Mouse (Mus musculus) MN1 (cell line): ENCODE results near the gene Mthfs.
"Not testable (repeated sequence)": the region's sequence is repeated elsewhere in the genome, so short reads cannot be mapped to it uniquely, and the experiment has no call there.

Experiments used
- DNase-seq: peaks from one replicate; pipeline ENCODE4 v3.0.0-alpha.2; 2016; ENCODE audit warnings: low spot score

Gene Mthfs

GRCm38 (mm10) chr9:89240516-89241019 lies 30.1 kb downstream of the Mthfs start:
- not testable (repeated sequence) for DNase-seq

DNA sequence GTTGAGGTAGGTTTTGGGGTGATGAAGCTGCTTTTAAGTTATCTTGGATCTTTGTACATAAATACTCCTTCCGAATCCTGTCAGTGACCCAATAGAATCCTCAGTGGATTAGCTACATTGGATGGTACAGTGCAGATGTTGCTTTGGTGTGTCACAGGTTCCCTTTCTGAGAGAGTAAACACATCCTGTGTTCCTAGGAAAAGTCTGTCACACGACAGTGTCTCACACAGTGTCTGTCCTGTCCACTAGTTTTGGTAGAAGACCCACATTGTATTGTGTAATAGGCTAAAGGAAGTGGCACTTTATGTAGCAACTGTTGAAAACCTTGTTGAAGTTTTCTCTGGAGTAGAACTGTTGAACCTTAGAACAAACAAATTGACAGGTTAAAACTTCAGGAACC lies 42.9 kb downstream of the Mthfs start:
- DNase-seq = no peak

DNA sequence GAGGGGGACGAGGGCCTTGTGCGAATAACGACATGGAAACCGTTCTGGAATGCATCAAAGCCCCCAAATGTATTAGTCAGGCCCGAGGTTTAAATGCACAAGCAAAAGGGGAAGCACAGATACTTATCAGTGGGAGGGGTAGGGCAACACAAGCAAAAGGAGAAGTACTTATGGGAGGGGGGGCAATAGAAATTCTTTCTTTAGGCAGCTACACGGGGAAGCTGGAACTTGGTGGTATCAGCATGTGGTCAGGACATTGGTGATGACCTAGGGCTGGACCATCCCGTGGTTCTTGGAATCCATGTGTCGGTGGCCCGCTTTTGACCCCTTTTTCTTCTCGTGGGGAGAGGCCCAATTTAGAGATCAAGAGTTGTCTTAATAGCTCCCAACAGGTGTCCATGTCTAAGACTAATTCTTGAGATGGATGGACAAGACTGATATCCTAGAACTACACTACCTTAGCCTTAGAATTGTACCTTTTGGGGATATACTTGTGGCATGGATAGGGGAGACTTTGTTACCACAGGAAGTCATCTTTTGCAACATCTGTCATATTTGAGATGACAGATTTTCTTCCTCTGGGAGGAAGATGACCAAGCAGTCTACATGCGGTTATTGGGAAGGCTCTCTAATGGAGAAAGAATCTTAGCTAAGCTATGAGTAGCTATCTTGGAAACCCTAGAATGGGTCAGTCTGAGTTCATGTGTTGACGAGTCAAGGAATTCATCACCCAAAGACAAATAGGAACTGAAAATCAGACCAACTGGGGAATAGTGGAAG lies 46.3 kb downstream of the Mthfs start:
- no peak for DNase-seq

- no peak for DNase-seq
Measured at GRCm38 (mm10) chr9:89263968-89264367, 53.5 kb downstream of the Mthfs start.

DNA sequence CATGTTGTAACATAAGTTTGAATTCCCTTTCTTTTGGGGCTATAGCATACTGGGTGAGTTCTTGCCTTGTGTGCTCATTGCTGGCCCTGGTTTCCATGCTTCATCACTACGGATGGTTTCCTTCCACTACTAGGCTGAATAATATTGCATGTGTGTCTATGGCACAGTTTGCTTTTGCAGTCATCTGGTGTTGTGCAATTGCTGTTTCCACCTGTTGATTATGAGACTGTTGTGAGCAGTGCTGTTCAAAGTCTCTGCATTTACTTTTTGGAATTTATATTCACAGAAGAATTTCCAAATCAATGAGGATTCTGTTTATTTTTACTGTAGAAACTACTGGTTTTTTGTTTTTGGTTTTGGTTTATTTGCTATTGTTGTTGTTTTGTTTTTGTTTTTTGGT lies 54.1 kb downstream of the Mthfs start:
- no peak for DNase-seq

DNA sequence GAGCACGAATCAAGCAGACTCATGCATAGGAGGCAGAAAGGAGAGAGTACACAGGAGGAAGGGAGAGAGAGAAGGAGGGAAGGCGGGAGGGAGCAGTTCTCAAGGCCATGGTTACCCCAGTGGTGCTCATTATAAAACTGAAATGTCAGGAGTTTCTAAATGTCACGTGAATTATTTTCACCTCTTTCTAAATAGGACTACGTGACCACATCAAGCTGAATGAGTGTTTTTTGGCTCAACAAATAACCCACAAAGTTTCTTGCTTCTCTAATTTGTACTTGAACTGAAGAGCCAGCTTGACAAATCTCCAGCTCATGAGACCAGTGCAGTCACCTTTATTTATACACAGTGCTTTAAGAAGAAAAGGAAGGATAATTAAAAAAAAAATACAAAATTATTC lies 56.6 kb downstream of the Mthfs start:
- DNase-seq = no peak

- no peak for DNase-seq
Measured at GRCm38 (mm10) chr9:89267572-89267971, 57.1 kb downstream of the Mthfs start.

- no peak for DNase-seq
Measured at GRCm38 (mm10) chr9:89270376-89270775, 59.9 kb downstream of the Mthfs start.

DNA sequence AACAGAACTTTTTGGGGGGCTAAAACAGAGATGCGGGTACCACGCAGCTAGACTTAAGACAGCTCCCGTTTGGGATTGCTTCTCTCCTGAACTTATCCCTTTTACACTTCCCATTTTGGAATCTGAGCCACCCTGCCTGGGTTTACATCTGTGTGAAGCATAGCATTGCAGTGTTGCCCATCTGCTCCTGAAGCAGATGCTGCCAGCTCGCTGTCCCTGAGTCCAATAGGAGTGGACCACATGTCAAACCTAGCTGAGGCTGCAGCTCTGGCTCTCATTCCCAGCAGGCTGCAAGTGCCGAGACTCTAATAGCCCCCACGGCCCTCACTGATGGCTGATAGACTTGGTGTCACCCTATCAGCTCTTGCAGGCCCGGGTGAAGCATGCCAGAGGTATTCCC lies 63.3 kb downstream of the Mthfs start:
- DNase-seq = no peak

- no peak for DNase-seq
Measured at GRCm38 (mm10) chr9:89278207-89278606, 67.7 kb downstream of the Mthfs start.

- no peak for DNase-seq
Measured at GRCm38 (mm10) chr9:89282374-89283068, 72.0 kb downstream of the Mthfs start.

GRCm38 (mm10) chr9:89288037-89288436 lies 77.6 kb downstream of the Mthfs start:
- DNase-seq = no peak

DNA sequence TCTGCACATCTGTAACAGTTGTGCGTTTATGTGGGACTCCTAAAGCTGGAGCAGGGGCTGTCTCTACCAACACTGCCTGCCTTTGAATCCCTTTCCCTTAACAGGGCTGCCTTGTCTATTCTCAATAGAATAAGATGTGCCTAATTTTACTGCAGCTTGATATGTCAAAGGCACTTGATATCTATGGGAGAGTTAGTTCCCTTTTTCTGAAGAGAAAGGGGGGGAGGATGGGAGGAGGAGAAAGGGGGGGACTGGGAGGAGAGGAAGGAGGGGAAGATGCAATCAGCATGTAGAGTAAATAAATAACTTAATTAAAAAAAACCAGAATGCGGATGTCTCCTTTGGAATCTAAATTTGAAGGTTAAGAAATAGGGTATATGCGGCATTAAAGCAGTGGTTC lies 82.9 kb downstream of the Mthfs start:
- DNase-seq = no peak

DNA sequence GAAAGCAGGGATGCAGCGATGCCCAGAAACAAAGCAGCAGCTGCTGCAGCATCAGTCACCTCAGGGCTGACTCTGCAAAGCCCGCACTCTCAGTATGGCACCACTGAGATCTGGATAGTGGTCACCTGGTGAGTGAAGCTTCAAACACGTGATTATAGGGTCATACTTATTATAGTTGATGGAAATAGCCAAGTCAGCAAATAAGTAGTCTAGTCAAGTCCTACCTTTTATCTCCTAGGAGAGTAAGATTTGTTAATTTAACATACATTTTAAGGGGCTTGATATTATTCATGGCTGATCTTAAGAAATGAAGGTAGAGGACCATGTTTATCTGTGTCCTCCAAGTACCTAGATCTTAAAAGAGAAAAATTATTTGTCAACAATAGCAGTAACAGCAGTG lies 83.6 kb downstream of the Mthfs start:
- DNase-seq = no peak

DNA sequence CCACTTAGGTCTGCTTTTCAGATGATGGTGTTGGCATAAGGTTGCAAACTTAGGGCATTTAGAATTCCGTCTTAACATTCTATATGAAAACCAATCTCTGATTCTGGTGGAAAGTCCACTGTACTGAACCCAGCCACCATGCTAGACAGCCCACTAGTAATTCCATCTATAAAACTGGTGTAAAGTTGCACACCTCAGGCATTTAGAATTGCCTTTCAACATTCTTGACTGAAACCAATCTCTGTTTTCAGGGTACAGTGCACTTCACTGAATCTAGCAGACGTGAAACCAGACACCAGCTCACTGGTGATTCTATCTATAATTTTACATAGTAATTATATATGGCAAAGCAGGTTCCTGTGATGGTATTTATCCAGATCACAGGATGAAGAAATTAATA lies 95.2 kb downstream of the Mthfs start:
- DNase-seq = no peak

DNA sequence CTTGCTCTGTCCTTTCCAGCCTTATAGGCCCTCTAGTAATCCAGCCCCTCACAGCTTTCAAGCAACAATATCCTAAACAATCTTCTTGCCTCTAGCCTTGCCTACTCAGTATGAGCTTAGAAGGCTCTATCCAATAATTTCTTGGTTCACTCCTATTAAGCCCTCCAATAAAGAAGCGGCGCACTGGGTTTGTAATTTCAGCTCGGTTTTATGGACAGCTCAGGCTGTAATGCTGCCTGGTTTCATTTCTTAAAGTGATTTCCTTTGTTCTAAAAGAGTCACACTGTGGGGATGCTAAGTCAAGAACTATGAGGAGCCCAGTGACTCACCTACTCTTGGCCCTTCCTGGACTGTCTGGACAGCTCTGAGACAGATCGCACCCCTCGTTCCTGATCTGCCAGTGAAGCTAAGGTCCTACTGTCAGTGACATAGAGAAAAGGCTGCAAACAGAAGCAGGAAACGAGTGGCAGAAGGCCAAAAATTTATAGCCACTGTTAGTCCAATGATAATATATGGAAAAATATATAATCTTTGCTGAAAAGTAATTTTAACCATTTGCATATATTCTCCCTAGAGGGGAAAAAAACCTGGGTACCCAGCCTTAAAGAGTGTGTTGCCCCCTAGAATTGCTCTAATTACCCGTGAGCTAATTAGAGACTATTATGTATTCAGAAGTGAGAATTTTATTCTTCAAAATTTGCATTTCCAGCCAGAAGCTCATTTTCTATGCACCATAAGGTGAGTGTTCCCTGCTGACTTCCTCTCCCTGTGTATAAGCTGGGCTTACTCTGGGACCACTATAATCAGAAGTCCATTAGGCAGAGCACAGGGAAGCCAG lies 98.1 kb downstream of the Mthfs start:
- DNase-seq = no peak

DNA sequence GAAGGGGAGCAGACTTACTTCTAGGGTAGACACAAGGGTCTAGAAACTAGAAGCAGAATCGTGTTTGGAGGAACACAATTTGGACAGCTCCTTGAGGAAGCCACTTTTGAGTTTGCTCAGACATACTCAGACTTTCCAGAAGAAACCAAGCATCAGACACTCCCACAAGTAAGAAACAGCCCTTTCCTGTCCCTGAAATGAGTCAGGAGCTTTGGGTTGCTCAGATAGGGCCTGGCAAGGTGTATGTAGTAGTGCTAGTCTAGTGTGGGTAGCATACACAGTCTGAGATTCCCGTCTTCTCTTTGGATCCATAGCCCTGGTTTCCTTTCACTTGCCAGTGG lies 98.7 kb downstream of the Mthfs start:
- DNase-seq = no peak

DNA sequence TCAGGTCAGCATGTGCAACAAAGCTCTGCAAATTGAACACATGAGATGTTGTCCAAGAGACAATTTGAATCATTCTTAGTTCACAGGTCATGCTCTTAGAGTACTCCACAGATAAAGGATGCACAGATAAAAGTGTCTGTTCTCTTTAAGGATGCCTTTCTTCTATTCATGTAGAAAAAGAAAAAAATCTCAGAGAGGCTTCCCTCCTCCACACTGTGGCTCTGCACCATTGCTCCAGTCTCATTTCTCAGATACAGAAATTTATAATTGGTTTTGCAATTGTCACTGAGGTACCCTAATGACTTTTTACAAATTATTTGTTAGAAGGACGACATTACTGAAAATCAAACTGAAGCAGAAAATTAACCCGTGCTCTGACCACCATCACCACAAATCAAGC lies 101.2 kb downstream of the Mthfs start:
- no peak for DNase-seq

DNA sequence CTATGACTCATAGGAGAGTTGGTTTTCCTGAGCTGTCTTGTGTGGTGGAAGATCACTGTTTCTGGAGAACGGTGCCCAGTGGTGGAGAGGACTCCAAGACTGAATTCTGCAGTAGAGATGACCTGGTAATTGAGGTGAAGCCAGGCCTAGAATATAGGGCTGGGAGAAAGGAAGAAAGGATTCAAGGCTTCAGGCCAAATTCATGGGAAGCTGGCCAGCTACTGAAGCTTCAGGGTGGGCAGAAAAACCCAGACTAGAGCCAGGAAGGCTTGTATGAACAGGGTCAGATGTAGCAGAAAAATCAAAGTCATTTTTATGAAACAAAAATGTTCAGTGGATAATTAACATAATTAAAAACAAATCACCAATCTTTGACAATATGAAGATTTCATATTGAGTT lies 163.3 kb downstream of the Mthfs start:
- DNase-seq = no peak

- no peak for DNase-seq
Measured at GRCm38 (mm10) chr9:89374650-89375049, 164.2 kb downstream of the Mthfs start.

GRCm38 (mm10) chr9:89403031-89403430 lies 192.6 kb downstream of the Mthfs start:
- no peak for DNase-seq
